In genomic region chr11:107451106-107451505, GRCm38 (mm10) we compare ENCODE assay signal across 8 mouse cellular contexts. TPM values are rescaled to one million over a fixed set of nuclear protein-coding genes. Genes with fewer than 3 reads are reported as not detected.
DNase-seq lines count a peak whose midpoint lies in the region; ATAC-seq and TF ChIP-seq lines count a peak whose summit lies in the region.

No protein-coding gene starts in this region.

- H3K9ac ChIP-seq in forebrain, embryonic 12.5 days = no peak overlapping the region

- H3K36me3 ChIP-seq in forebrain, embryonic 12.5 days (replicated peaks) = peaks cover 16% of the 10 kb centered on the region; the same call in 1 of the 2 replicates

- DNase-seq in right cerebral cortex, adult 18-20 months = peak; percentile 10
- no peak for DNase-seq in right cerebral cortex, postnatal 25 days
- DNase-seq in heart, postnatal 36 days = peak; percentile 38 to 56
- DNase-seq in lung, postnatal 36 days = peak; percentile 66
- DNase-seq in gastrocnemius, adult 8-10 months (ENCODE audit: low spot score in 2 of 2) = no peak
- DNase-seq in layer of hippocampus, postnatal 36 days = no peak
- no peak for DNase-seq in cerebellum, adult 2 months

- no peaks in the 10 kb centered on the region for H3K27me3 ChIP-seq in forebrain, embryonic 12.5 days
- H3K27me3 ChIP-seq in cerebellum, adult 2 months (ENCODE audit: control insufficient read depth, insufficient read depth, low read length) = no peaks in the 10 kb centered on the region

- no peak for TF ChIP-seq CTCF in cerebellum, adult 2 months (IDR thresholded peaks at IDR 0.05; ENCODE audit: borderline replicate concordance, insufficient read depth, low read depth, low read length)

- peaks cover 6% of the 10 kb centered on the region; the same call in 1 of the 2 replicates for H3K9me3 ChIP-seq in forebrain, embryonic 12.5 days

- WGBS in forebrain, embryonic 12.5 days = 94% methylated on average over 10 of the region's 10 CpGs
- WGBS in cerebellum, adult 2 months = 75% methylated on average over 10 of the region's 10 CpGs

- intact Hi-C loops in heart, postnatal 36 days (cut with DNase I) = loop anchor here (2.0 to 5.0 kb wide), 2 partner anchors 18 to 34 kb away; no protein-coding TSS in a partner anchor

- 0 out of 2 replicates have a peak, but pooled peaks cover 3% of the 10 kb centered on the region for H3K4me1 ChIP-seq in forebrain, embryonic 12.5 days
- peaks cover 11% of the 10 kb centered on the region for H3K4me1 ChIP-seq in cerebellum, adult 2 months (ENCODE audit: control insufficient read depth, insufficient read depth, low read length)

- H3K27ac ChIP-seq in forebrain, embryonic 12.5 days = no peak overlapping the region
- no peak overlapping the region for H3K27ac ChIP-seq in cerebellum, adult 2 months (ENCODE audit: insufficient read depth, low read length)

- no peak for TF ChIP-seq POLR2A in cerebellum, adult 2 months (IDR thresholded peaks at IDR 0.05; ENCODE audit: borderline replicate concordance, insufficient read depth, low read length)

- no peak overlapping the region for H3K4me2 ChIP-seq in forebrain, embryonic 12.5 days

- no peak for ATAC-seq in forebrain, embryonic 12.5 days (ENCODE audit: low FRiP score)

- H3K4me3 ChIP-seq in forebrain, embryonic 12.5 days (replicated peaks) = no peak overlapping the region
- no peak overlapping the region for H3K4me3 ChIP-seq in cerebellum, adult 2 months (replicated peaks; ENCODE audit: insufficient read depth, low read depth, low read length)

RNA-seq across cellular contexts. Expression of gene Pitpnc1, which starts 19.4 kb away (rescaled TPM):
- total RNA-seq in heart, postnatal 36 days (2021) = 10 to 100 TPM; 60.7 to 68.4 TPM
- polyA plus RNA-seq in forebrain, embryonic 12.5 days (2016; fragmentation: Nextera tagmentation; extraction: Ambion mirVana) = 34.7 and 38.2 TPM in 2 replicates
- 10 to 100 TPM; 54.3 to 72.7 (median 61.5) TPM for total RNA-seq in gastrocnemius, adult 8-10 months (2022)
- total RNA-seq in layer of hippocampus, postnatal 36 days (2021) = 10 to 100 TPM; 48.9 to 53.6 TPM
- polyA plus RNA-seq in cerebellum, adult 2 months (2012; rRNA removed) = 26.7 and 30.0 TPM in 2 replicates

RNA-seq across cellular contexts. Expression of gene Psmd12, which starts 28.2 kb away (rescaled TPM):
- 10 to 100 TPM; 89.6 to 92.4 TPM for total RNA-seq in heart, postnatal 36 days (2021)
- polyA plus RNA-seq in forebrain, embryonic 12.5 days (2016; fragmentation: Nextera tagmentation; extraction: Ambion mirVana) = 188 and 196 TPM in 2 replicates
- total RNA-seq in gastrocnemius, adult 8-10 months (2022) = 100 to 1,000 TPM in 2 of 4 experiments, 10 to 100 TPM in 2; 90.0 to 108 (median 97.1) TPM
- total RNA-seq in layer of hippocampus, postnatal 36 days (2021) = 10 to 100 TPM; 67.9 to 70.2 TPM
- 71.5 and 76.4 TPM in 2 replicates for polyA plus RNA-seq in cerebellum, adult 2 months (2012; rRNA removed)

Comparison
In these comparisons a context has a peak if more than half of its experiments do, and no peak if none do; other contexts are left out.
1. DNase-seq: peak in right cerebral cortex, adult 18-20 months (single experiment), heart, postnatal 36 days (2 of 2) and lung, postnatal 36 days (single experiment); none in right cerebral cortex, postnatal 25 days (single experiment), gastrocnemius, adult 8-10 months (0 of 2), layer of hippocampus, postnatal 36 days (0 of 2) and cerebellum, adult 2 months (0 of 2).